Mouse (Mus musculus) liver, embryonic 14.5 days (tissue): ENCODE measurements around the gene 1700016K19Rik. TPM values are rescaled to one million over a fixed set of nuclear protein-coding genes. Genes with fewer than 3 reads are reported as not detected.

ENCODE experiments used
- ATAC-seq: fragments of 200-750 bp; cut with Nextera tagmentation; 2 replicates; pipeline ENCODE4 v1.8.0; 2017; ENCODE audit warnings: moderate number of reproducible peaks, mild to moderate bottlenecking, moderate library complexity; ENCODE audit not compliant: insufficient read depth
- DNase-seq, 3 experiments: peaks; one replicate each; pipeline ENCODE4 v3.0.0-alpha.2; 2012 to 2013; ENCODE audit warnings: low read depth in 3 of 3, low spot score in 3 of 3
- H3K27ac ChIP-seq: fragments of 300-500 bp; sonication (generic); 2 replicates; pipeline ENCODE4 v1.5.1; 2014; ENCODE audit warnings: moderate library complexity, mild to moderate bottlenecking, control low read depth, inconsistent platforms
- H3K27me3 ChIP-seq: fragments of 300-500 bp; sonication (generic); 2 replicates; pipeline ENCODE4 v1.6.1; 2014; ENCODE audit warnings: mild to moderate bottlenecking, low read length, moderate library complexity; ENCODE audit not compliant: control insufficient read depth, insufficient read depth
- H3K36me3 ChIP-seq: fragments of 300-500 bp; sonication (generic); replicated peaks from 2 replicates; pipeline ENCODE4 v1.6.1; 2014; ENCODE audit warnings: low read depth; ENCODE audit not compliant: control insufficient read depth, insufficient read depth
- H3K4me1 ChIP-seq, 2 experiments: fragments of 200-500 bp in 1 of 2; fragments of 300-500 bp in 1 of 2; sonication (generic) in 1 of 2; replicated peaks; 2 replicates each; pipeline ENCODE4 v1.6.1; 2012 to 2014; ENCODE audit warnings: antibody characterized with exemption in 1 of 2, inconsistent platforms in 1 of 2, low read length in 1 of 2; ENCODE audit not compliant: control insufficient read depth in 2 of 2, insufficient read depth in 2 of 2
- H3K4me2 ChIP-seq: fragments of 300-500 bp; sonication (generic); 2 replicates; pipeline ENCODE4 v1.6.1; 2014; ENCODE audit warnings: low read depth, mild to moderate bottlenecking, control low read depth, moderate library complexity
- H3K4me3 ChIP-seq, 2 experiments: fragments of 200-500 bp in 1 of 2; fragments of 300-500 bp in 1 of 2; sonication (generic) in 1 of 2; 2 replicates each; pipeline ENCODE4 v1.5.1; 2012 to 2014; ENCODE audit warnings: low read depth in 2 of 2, low read length in 2 of 2, mild to moderate bottlenecking in 2 of 2, control low read depth in 1 of 2, inconsistent platforms in 1 of 2, moderate library complexity in 1 of 2; ENCODE audit not compliant: insufficient read depth in 1 of 2
- H3K9ac ChIP-seq: fragments of 300-500 bp; sonication (generic); replicated peaks from 2 replicates; pipeline ENCODE4 v1.6.1; 2014; ENCODE audit warnings: mild to moderate bottlenecking, control low read depth, moderate library complexity
- H3K9me3 ChIP-seq: fragments of 300-500 bp; sonication (generic); 2 replicates; pipeline ENCODE4 v1.6.1; 2016; ENCODE audit warnings: low read length, mixed read lengths; ENCODE audit not compliant: control insufficient read depth
- CTCF ChIP-seq: IDR thresholded peaks from 2 replicates; pipeline ENCODE4 v1.5.1; 2016; ENCODE audit warnings: antibody characterized with exemption, low read depth, control low read depth
- EP300 ChIP-seq: IDR thresholded peaks from 2 replicates; pipeline ENCODE4 v1.6.1; 2016; ENCODE audit warnings: antibody characterized with exemption, low read depth
- WGBS: fragments of 180-500 bp; shearing (Covaris S2); extraction: QIAGEN DNeasy Blood & Tissue Kit; methylation state at CpG from one replicate; pipeline ENCODE4 v1.1.7; 2014; ENCODE audit not compliant: insufficient replicate concordance; 5-methylcytosine and 5-hydroxymethylcytosine counted together
- polyA plus RNA-seq, 2 experiments: library from polyadenylated mRNA; depleted of rRNA in 1 of 2; stranded (reverse) in 1 of 2; unstranded in 1 of 2; fragments of >200 nt; fragmentation: Nextera tagmentation in 1 of 2; extraction: Ambion mirVana in 1 of 2; gene quantifications; 2 replicates each; pipeline versions ENCODE4 v1.2.1 to v1.2.3; 2012 to 2014

The 1700016K19Rik gene
- polyA plus RNA-seq, 2 experiments: not detected

DNA sequence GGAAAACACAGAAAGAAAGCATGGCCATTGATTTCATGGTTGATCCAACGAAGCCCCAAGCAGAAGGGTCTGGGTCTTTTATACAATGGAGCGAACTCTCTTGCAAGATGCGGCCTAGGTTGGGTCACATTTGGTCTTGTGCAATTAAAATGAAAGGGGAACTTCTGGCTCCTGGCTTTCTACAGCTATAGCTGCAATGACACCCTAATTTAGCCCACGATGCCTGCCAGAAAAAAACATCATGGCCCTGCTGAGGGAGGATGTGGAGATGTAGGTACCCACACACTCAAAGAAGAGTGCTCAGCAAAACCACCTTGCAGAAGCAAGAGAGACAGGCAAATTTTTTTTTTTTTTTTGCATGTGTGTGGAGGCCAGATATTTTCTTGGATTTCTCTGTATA lies 34.1 kb downstream of the 1700016K19Rik start:
- Histone ChIP-seq H3K4me3 (no peak overlapping the region), H3K9me3 (no peaks in the 10 kb centered on the region), H3K4me1 (no peaks in the 10 kb centered on the region), H3K9ac (no peak overlapping the region), H3K4me2 (no peak overlapping the region), H3K27me3 (peaks cover 3% of the 10 kb centered on the region), H3K36me3 (no peaks in the 10 kb centered on the region), H3K27ac (no peak overlapping the region)
- no peak for ATAC-seq
- peak in 1 of 3 experiments; percentile 20 for DNase-seq
- no peak for TF ChIP-seq EP300
- WGBS: 64% methylated on average over 4 of the region's 4 CpGs

DNA sequence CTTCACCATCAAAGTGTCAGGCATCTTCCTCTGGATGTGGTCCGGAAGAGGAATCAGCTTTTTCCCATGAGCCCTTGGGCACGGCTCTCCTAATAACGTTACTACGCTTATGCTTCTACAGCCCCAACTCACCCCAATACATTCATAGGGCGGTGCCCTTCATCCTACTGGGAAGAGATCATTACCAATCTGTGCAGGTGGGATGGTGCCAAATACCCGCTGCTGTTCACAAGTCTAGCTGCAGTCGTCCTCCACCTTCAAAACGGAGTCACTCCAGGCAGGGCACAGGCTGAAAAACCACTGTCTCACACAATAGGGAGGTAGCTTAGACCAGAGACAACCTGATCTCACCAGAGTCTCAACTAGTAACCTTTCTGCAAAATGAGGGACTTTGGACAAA lies 35.5 kb downstream of the 1700016K19Rik start:
- no peaks in the 10 kb centered on the region for H3K27me3 ChIP-seq
- ATAC-seq (no peak), DNase-seq (no peak)
- H3K9ac ChIP-seq: no peak overlapping the region
- H3K4me2 ChIP-seq: no peak overlapping the region
- TF ChIP-seq EP300 (no peak), CTCF (no peak)
- H3K9me3 ChIP-seq: no peaks in the 10 kb centered on the region
- H3K27ac ChIP-seq: no peak overlapping the region
- H3K4me3 ChIP-seq: no peak overlapping the region
- 65% methylated on average over 8 of the region's 8 CpGs for WGBS
- no peaks in the 10 kb centered on the region for H3K4me1 ChIP-seq
- no peaks in the 10 kb centered on the region for H3K36me3 ChIP-seq

DNA sequence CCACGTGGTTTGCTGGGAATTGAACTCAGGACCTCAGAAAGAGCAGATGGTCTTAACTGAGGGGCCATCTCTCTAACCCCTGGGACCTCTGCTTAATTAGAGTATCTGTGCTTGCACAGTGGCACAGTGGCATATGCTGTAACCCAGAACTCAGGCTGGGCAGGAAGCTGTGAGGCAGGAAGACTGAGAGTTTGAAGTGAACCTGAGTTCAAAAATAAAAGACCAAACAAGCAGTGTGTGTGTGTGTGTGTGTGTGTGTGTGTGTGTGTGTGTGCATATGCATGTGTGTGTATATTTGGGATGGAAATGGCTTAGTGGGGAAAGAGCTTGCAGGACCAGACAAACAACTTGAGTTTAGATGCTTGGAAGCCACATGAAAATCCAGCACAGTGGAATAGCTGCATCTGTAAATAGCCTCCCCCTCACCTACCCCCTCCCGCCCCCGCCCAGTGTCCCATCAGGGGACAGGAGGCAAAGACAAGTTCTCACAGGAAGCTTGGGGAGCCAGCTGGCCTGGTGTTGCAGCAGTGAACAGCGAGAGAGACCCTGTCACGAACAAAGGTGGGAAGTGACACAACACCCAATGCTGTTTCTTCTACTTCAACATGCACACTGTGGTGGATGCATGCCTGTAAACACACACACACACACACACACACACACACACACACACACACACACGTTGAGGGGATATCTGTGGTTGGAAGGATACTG lies 38.0 kb downstream of the 1700016K19Rik start:
- ATAC-seq: no peak

DNA sequence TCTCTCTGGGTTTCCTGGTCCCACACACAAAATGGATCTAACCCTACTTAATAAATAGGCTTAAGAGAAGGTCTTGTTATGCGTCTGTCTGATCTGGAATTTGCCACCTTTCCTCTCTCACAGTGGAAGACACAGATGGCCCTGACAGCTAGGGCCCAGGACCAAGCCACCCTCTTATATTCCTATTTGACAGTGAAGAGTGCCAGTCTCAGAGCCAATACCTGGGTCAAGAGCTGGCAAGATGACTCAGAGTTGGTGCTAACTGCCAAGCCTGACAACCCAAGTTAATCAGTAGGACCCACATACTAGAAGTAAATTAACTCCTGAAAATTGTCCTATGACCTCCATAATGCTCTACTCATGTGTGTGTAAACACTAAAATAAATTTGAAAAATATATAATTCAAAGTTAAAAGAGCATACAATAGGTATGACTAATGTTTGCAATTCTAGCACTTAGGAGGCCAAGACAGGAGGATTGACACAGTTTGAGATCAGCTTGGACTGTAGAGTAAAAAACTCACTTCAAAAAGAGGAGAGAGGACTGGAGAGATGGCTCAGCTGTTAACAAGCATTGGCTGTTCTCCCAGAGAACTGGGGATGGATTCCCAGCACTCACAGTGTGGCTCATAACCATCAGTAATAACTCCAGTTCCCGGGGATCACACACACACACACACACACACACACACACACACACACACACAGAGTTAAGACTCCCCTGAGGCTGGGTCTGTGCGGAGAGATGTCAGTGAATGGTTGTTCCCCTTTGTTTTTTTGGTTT lies 39.8 kb downstream of the 1700016K19Rik start:
- Histone ChIP-seq H3K27me3 (no peaks in the 10 kb centered on the region), H3K4me2 (no peak overlapping the region), H3K4me1 (no peaks in the 10 kb centered on the region), H3K9ac (no peak overlapping the region), H3K36me3 (no peaks in the 10 kb centered on the region), H3K9me3 (no peaks in the 10 kb centered on the region), H3K27ac (no peak overlapping the region), H3K4me3 (no peak overlapping the region)
- DNase-seq: no peak
- no peak for TF ChIP-seq CTCF
- no peak for TF ChIP-seq EP300
- no peak for ATAC-seq
- WGBS: 60% methylated on average over 3 of the region's 3 CpGs

More for the DNA sequence above, 38.0 kb downstream of the 1700016K19Rik start:
- Histone ChIP-seq H3K9me3 (no peaks in the 10 kb centered on the region), H3K4me1 (no peaks in the 10 kb centered on the region), H3K4me2 (no peak overlapping the region), H3K36me3 (no peaks in the 10 kb centered on the region), H3K9ac (no peak overlapping the region), H3K27me3 (no peaks in the 10 kb centered on the region), H3K4me3 (no peak overlapping the region), H3K27ac (no peak overlapping the region)
- DNase-seq: no peak
- TF ChIP-seq CTCF (no peak), EP300 (no peak)
- WGBS: 29% methylated on average over 6 of the region's 6 CpGs

DNA sequence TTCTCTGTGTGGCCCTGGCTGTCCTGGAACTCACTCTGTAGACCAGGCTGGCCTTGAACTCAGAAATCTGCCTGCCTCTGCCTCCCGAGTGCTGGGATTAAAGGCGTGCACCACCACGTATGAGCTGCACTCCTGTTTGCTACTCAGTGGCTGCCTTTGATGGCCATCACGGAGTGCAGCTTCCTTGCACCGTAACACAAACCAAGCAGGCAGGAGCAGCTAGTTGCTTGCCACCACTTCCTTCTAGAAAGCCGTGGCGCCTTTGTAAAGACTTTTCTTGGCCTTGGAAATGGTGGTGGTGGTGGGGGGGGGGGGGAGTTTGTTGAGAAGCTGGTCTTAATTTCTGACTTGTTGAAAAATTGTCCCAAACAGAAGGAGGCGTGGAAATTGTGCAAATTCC lies 40.4 kb downstream of the 1700016K19Rik start:
- H3K9ac ChIP-seq: no peak overlapping the region
- H3K4me2 ChIP-seq: no peak overlapping the region
- no peaks in the 10 kb centered on the region for H3K27me3 ChIP-seq
- no peaks in the 10 kb centered on the region for H3K4me1 ChIP-seq
- TF ChIP-seq EP300 (no peak), CTCF (no peak)
- no peak overlapping the region for H3K27ac ChIP-seq
- ATAC-seq: no peak
- no peaks in the 10 kb centered on the region for H3K9me3 ChIP-seq
- WGBS: 29% methylated on average over 8 of the region's 8 CpGs
- no peak for DNase-seq
- H3K4me3 ChIP-seq: no peak overlapping the region
- no peaks in the 10 kb centered on the region for H3K36me3 ChIP-seq
